Mouse (Mus musculus) C2C12 (cell line): ENCODE data around the gene Btbd18.

ENCODE experiments used
- CEBPB ChIP-seq: IDR thresholded peaks from one replicate; pipeline ENCODE4 v1.6.1; 2011; ENCODE audit warnings: low read depth, mild to moderate bottlenecking, control low read depth, moderate library complexity
- CTCF ChIP-seq: IDR thresholded peaks from one replicate; pipeline ENCODE4 v1.5.1; 2011; ENCODE audit not compliant: control insufficient read depth, insufficient read depth, insufficient read length
- MAX ChIP-seq: IDR thresholded peaks from one replicate; pipeline ENCODE4 v1.6.1; 2011; ENCODE audit warnings: mild to moderate bottlenecking, control low read depth
- MYOD1 ChIP-seq: IDR thresholded peaks from one replicate; pipeline ENCODE4 v1.6.1; 2011; ENCODE audit warnings: low read depth; ENCODE audit not compliant: control insufficient read depth, insufficient read length

DNA sequence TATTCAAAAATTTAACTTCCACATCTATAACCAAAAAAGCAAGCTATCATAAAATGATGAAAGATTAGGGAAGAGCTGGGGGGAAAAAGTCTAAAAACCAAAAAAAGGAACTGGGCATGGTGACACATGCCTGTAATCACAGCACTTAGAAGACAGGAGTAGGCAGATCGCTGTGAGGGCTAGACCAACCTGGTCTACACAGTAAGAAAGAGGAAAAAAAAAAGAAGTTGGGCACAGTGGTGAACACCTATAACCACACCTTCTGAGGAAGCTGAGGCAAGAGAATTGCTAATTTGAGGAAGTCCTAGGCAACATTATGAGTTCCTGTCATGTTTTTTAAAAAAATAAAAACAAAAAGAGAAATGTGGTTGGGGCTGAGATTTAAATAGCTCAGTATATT, 3.0 kb upstream of the Btbd18 start:
- TF ChIP-seq MAX (no peak), CTCF (no peak), MYOD1 (no peak), CEBPB (no peak)
